Mouse (Mus musculus) embryonic fibroblast, embryonic 13.5 days (primary cell): ENCODE data around the gene Asb5.

ENCODE experiments used
- CTCF ChIP-seq: IDR thresholded peaks from 2 replicates; pipeline ENCODE4 v1.5.1; 2011; ENCODE audit warnings: mild to moderate bottlenecking, control low read depth, low read length, moderate library complexity, borderline replicate concordance; ENCODE audit not compliant: insufficient read depth
- POLR2A ChIP-seq: IDR thresholded peaks from 2 replicates; pipeline ENCODE4 v1.6.1; 2011; ENCODE audit warnings: low read depth, mild to moderate bottlenecking, control low read depth, low read length, moderate library complexity

DNA sequence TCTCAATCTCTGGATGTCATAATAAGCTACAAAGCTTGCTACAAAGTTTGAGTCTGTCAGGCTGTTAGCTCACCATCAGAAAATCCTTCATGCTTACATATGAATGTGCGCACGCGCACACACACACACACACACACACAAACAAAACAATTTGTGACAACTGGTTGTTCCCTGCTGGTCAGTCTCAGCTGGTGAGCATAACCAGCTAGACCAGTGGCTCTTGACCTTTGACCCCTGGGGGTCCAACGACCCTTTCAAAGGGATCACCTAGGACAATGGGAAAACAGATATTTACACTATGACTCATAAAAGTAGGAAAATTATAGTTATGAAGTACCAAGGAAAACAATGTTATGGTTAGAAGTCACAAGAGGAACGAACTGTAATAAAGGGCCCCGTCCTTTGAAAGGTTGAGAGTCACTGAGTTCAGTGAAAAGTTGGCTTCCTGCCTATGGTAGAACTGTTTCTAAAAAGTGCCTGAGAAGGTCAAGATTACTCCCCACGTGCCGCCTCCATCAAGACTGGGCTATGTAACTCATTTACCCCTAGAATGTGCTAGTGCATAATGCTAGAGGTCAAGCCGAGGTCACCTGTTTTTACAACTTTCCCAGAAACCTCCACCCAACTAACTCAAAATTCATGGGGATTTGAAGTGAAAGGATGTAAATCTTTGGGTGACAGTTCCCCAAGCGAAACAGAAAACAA is 10.5 kb upstream of the Asb5 start:
- TF ChIP-seq CTCF (no peak), POLR2A (no peak)
